Mouse (Mus musculus): ENCODE data around the gene Asf1b.
"Not testable (repeated sequence)": the region's sequence is repeated elsewhere in the genome, so short reads cannot be mapped to it uniquely, and the experiment has no call there.

The Asf1b gene

GRCm38 (mm10) chr8:83996567-83997505, 41.5 kb downstream of the Asf1b start:
- DNase-seq (ENCODE audit: low spot score in 2 of 2), result peak; percentile 80 to 88

GRCm38 (mm10) chr8:83997511-83998141, 42.3 kb downstream of the Asf1b start, which contains the start of gene Samd1:
TSS of gene Samd1 (plus strand) at chr8:83997672.
- peak in 1 of 2 experiments; percentile 48 for DNase-seq (ENCODE audit: low spot score in 2 of 2)

GRCm38 (mm10) chr8:83998231-83999056, 43.1 kb downstream of the Asf1b start:
- peak in 1 of 2 experiments; percentile 46 for DNase-seq (ENCODE audit: low spot score in 2 of 2)

DNA sequence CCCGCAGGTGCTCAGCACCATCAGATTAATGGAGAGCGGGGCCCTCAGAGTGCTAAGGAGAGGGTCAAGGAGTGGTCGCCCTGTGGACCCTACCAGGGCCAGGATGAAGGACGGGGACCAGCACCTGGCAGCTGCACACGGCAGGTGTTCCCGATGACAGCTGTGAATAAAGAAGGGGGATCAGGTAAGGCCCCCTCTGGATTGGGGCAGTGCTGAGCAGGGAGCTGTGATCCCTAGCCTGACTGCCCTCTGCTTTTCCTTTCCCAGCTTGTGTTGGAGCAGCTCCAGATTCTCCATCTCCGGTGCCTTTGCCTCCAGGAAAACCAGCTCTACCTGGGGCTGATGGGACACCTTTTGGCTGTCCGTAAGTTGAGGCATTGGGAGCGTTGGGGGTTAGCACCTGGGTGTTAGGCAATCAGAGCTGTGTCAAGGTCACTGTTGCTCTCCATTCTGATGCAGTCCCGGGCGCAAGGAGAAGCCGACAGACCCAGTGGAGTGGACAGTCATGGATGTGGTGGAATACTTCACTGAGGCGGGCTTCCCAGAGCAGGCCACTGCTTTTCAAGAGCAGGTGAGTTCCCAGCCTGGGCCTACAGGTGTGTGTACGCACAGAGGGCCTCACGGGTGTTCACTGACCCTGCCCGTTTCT, 43.9 kb downstream of the Asf1b start:
- no peak for DNase-seq (ENCODE audit: low spot score in 2 of 2)

GRCm38 (mm10) chr8:83999825-84000224, 44.5 kb downstream of the Asf1b start:
- no peak for DNase-seq (ENCODE audit: low spot score in 2 of 2)

- DNase-seq (ENCODE audit: low spot score in 2 of 2), result no peak
These were observed 46.1 kb downstream of the Asf1b start, which contains the start of gene 1700067K01Rik for GRCm38 (mm10) chr8:84001281-84002000. TSS of gene 1700067K01Rik (plus strand) at chr8:84001502.

- DNase-seq (ENCODE audit: low spot score in 2 of 2), result no peak
These were observed 47.8 kb downstream of the Asf1b start for GRCm38 (mm10) chr8:84002957-84003611.

GRCm38 (mm10) chr8:84003612-84004246, 48.4 kb downstream of the Asf1b start:
- no peak for DNase-seq (ENCODE audit: low spot score in 2 of 2)

DNA sequence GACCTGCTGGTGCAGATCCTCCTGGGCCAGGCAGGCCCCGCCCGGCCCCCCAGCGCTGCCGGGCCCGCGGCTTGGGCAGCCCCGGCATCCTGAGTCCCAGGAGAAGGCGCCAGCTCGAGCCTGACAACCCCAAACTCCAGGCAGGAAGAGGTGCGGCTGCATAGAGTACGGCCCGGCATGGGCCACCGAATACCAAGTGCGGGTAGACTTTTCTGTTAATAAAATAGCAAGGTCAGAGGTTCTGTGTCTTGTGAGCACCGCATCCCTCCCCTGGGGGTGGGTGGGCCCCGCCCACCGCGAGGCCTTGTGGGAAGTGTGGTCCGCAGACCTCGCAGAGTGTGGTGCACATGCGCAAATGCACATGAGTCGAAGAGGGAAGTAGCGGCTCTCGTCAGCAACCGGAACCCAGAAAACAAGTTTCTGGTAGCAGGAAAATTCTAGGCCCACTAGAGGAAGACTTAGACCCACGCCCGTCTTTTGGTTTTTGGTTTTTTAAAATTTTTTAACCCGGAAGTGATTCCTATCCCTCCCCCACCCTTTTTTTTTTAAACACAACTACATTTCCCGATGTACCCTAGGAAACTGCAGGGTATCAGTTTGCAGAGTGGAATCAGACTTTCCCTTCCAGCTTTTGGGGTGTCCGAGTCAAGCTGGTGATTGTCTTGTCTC, 49.4 kb downstream of the Asf1b start:
- peak; percentile 90 to 93 for DNase-seq (ENCODE audit: low spot score in 2 of 2)

DNA sequence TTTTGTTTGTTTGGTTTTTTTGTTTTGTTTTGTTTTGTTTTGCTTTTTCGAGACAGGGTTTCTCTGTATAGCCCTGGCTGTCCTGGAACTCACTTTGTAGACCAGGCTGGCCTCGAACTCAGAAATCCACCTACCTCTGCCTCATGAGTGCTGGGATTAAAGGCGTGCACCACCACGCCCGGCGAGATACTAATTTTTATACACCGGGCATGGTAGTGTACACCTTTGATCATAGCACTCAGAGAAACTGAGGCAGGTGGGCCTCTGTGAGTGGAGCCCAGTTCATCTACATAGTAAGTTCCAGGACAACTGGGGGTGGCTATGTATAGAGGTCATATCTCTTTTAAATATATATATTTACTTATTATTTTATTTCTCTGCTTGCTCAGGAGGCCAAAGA, 50.2 kb downstream of the Asf1b start:
- not testable (repeated sequence) for DNase-seq (ENCODE audit: low spot score in 2 of 2)

GRCm38 (mm10) chr8:84008362-84008761, 53.1 kb downstream of the Asf1b start:
- DNase-seq (ENCODE audit: low spot score in 2 of 2), result no peak

- peak; percentile 80 to 90 for DNase-seq (ENCODE audit: low spot score in 2 of 2)
These were observed 54.6 kb downstream of the Asf1b start for GRCm38 (mm10) chr8:84009876-84010275.

GRCm38 (mm10) chr8:84010625-84011611, 55.6 kb downstream of the Asf1b start:
- peak; percentile 60 to 80 for DNase-seq (ENCODE audit: low spot score in 2 of 2)

DNA sequence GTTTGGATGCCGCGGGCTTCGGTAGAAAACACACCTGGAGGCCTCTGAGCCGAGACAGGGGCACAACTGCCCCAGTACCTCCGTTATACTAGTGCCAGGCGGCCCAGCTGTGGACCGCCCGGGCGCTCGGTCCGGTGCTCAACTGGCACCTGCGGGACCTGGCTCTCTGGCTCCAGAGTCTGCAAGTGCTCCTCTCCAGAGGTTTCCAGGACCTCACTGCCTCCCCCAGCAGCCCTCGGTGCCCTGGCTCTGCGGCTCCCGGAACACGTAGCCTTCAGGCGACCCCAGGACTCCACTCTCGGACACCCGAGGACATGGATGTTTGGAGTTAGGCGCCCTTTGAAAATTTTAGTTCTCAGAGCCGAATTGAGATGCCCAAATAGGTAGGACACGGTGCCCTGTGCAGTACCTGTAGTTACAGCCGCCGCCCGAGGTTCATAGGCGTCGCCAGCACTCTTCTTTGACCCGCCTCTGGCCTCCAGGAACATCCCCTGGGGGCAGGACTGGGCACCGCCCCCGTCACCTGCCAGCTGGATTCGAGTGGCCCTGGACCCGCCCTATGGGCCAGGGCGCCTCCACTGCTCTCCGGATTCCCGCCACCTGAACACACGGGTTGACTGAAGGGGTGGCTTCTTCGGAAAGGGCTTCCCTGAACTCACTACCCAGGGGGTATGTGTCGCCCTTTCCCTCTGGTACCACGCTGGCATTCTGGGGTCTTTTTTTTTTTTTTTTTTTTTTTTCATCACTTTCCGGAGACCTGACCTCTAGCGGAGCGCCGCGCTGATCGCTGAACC, 56.6 kb downstream of the Asf1b start, which contains the start of gene 2210011C24Rik:
TSS of gene 2210011C24Rik (minus strand) at position 467 of the 794 bp plus-strand sequence.
- no peak for DNase-seq (ENCODE audit: low spot score in 2 of 2)

DNA sequence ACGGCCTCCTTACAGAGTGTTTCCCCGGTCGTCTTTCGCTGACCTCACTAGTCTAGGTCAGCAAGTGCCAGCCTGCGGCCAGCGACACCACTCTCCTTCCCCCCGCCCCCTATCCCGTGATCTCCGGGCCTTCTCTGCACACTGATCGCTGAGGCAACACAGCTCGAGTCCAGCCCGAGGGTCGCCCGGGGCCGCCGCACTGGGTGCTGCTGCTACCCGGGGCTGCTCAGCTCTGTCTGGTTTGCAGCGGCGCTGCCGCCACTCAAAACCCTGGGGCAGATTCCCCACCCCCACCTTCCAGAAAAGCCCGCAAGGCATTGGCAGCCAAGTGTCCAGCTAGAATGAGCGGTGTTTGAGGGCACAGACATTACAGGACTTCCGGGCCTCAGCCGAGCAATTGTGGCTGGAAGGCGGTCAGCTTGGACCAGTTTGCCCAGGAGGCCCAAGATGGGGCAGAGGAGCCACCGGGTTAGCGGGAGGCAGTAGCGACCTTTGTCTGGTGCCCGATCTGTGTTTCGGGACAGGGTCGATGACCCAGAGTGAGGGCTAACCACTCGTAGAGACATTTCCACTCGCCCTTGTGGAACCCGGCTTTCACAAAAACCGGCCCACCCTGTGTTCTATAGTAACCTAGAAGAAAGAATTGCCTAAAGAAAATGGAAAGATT, 57.3 kb downstream of the Asf1b start:
- DNase-seq (ENCODE audit: low spot score in 2 of 2), result no peak

DNA sequence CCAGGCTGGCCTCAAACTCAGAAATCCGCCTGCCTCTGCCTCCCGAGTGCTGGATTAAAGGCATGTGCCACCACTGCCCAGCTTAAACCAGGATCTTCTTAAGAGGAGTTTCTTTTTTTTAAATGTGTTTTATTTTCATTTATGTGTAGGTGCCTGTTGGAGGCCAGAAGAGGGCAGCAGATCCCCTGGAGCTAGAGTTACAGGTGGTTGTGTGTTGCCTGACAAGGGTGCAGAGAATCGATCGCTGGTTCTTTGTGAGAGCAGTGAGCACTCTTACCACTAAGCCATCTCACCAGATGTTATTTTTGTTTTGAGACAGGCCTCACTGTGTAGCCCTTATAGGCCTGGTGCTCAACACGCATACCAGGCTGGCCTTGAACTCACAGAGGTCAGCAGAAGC, 60.5 kb downstream of the Asf1b start:
- no peak for DNase-seq (ENCODE audit: low spot score in 2 of 2)

Data from urinary bladder, postnatal 4 days (tissue).